Mouse (Mus musculus) kidney, postnatal 0 days (tissue): ENCODE measurements around the gene Sf1. TPM values are rescaled to one million over a fixed set of nuclear protein-coding genes. Genes with fewer than 3 reads are reported as not detected.

Source experiments
- ATAC-seq: fragments of 200-750 bp; cut with Nextera tagmentation; replicated peaks from 2 replicates; pipeline ENCODE4 v1.8.0; 2017; ENCODE audit warnings: low read depth, moderate number of reproducible peaks, moderate TSS enrichment, moderate library complexity; ENCODE audit not compliant: low FRiP score
- DNase-seq: peaks from one replicate; pipeline ENCODE4 v3.0.0-alpha.2; 2016; ENCODE audit warnings: low spot score
- H3K27ac ChIP-seq: fragments of 300-500 bp; sonication (generic); 2 replicates; pipeline ENCODE4 v1.5.1; 2014; ENCODE audit warnings: mild to moderate bottlenecking
- H3K27me3 ChIP-seq: fragments of 300-500 bp; sonication (generic); 2 replicates; pipeline ENCODE4 v1.6.1; 2014; ENCODE audit warnings: low read length, mixed read lengths; ENCODE audit not compliant: insufficient read depth
- H3K36me3 ChIP-seq: fragments of 300-500 bp; sonication (generic); 2 replicates; pipeline ENCODE4 v1.6.1; 2014; ENCODE audit warnings: low read length, mixed read lengths; ENCODE audit not compliant: insufficient read depth
- H3K4me1 ChIP-seq: fragments of 300-500 bp; sonication (generic); replicated peaks from 2 replicates; pipeline ENCODE4 v1.6.1; 2014; ENCODE audit warnings: antibody characterized with exemption, low read length, mixed read lengths; ENCODE audit not compliant: insufficient read depth
- H3K4me2 ChIP-seq: fragments of 300-500 bp; sonication (generic); 2 replicates; pipeline ENCODE4 v1.6.1; 2014; ENCODE audit warnings: mild to moderate bottlenecking, low read length, moderate library complexity, mixed read lengths
- H3K4me3 ChIP-seq: fragments of 300-500 bp; sonication (generic); replicated peaks from 2 replicates; pipeline ENCODE4 v1.5.1; 2014; ENCODE audit warnings: low read depth, low read length
- H3K9ac ChIP-seq: fragments of 300-500 bp; sonication (generic); 2 replicates; pipeline ENCODE4 v1.6.1; 2014; ENCODE audit warnings: low read depth, low read length
- H3K9me3 ChIP-seq: fragments of 300-500 bp; sonication (generic); replicated peaks from 2 replicates; pipeline ENCODE4 v1.6.1; 2016; ENCODE audit warnings: low read length, inconsistent platforms, mixed read lengths
- CTCF ChIP-seq: IDR thresholded peaks from 2 replicates; pipeline ENCODE4 v1.5.1; 2016; ENCODE audit warnings: antibody characterized with exemption, low read depth, mild to moderate bottlenecking, moderate library complexity
- WGBS: fragments of 180-500 bp; shearing (Covaris S2); extraction: QIAGEN DNeasy Blood & Tissue Kit; methylation state at CpG from one replicate; pipeline ENCODE4 v1.1.7; 2014; 5-methylcytosine and 5-hydroxymethylcytosine counted together
- polyA plus RNA-seq: library from polyadenylated mRNA; unstranded; fragments of >200 nt; fragmentation: Nextera tagmentation; extraction: Ambion mirVana; gene quantifications from 2 replicates; pipeline ENCODE4 v1.2.1, GENCODE M21; 2015

Gene Sf1
- polyA plus RNA-seq, 1 experiment from 2014 or later, result 91.1 TPM

DNA sequence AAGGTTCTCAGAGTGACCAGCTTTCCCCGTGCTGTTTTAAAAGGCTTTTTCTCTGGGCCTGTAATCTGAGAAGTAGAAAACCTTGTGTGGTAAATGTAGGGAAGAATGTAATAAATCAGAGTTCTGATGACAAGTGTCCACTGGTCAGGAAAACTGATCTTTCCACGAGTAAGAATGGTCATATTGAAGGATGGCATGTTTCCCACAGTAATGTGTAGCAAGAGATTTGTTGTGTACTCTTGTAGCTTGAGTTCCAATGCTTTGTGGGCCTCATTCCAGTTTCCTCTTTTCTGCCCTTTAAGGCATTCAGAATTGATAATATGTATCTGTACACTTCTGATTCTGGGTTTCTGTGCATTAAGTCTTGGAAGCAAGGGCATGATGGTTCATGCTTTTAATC, 1.4 kb downstream of the Sf1 start:
- Histone ChIP-seq H3K27ac (no peak overlapping the region), H3K4me3 (peak overlapping the region; percentile 81), H3K4me2 (peak overlapping the region; percentile 66), H3K4me1 (peaks cover 6% of the 10 kb centered on the region; the same call in 1 of the 2 replicates), H3K36me3 (peaks cover 39% of the 10 kb centered on the region), H3K9ac (peak overlapping the region; percentile 91), H3K27me3 (no peaks in the 10 kb centered on the region), H3K9me3 (no peaks in the 10 kb centered on the region)
- WGBS, result 0% methylated on average over 2 of the region's 2 CpGs
- DNase-seq, result no peak
- no peak for ATAC-seq
- no peak for TF ChIP-seq CTCF

DNA sequence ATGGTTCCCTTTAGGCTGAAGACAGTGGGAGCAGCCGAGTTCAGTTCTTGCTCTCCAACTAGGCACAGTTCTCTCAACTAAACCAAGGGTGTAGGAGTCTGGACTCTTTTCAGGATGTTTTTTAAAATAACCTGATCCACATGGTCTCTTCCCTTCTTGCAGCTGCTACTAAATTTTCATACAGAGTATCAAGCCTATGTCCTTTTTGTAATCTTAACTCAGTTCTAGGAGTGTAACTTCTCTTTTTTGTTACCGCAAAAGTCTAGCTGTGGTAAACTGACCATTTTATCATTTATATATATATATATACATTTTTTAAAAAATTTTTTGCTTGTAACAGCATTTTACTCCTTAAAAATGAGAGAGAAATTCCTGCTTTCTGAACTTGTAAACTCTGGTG, 6.7 kb downstream of the Sf1 start:
- WGBS, result 82% methylated on average over 2 of the region's 2 CpGs
- DNase-seq, result no peak
- Histone ChIP-seq H3K9me3 (no peaks in the 10 kb centered on the region), H3K4me3 (no peak overlapping the region), H3K9ac (no peak overlapping the region), H3K27ac (no peak overlapping the region), H3K36me3 (peaks cover 88% of the 10 kb centered on the region), H3K4me1 (peaks cover 2% of the 10 kb centered on the region; the same call in 1 of the 2 replicates), H3K27me3 (no peaks in the 10 kb centered on the region), H3K4me2 (no peak overlapping the region)
- ATAC-seq, result no peak
- TF ChIP-seq CTCF, result no peak

- no peak for TF ChIP-seq CTCF
- Histone ChIP-seq H3K9ac (no peak overlapping the region), H3K27me3 (no peaks in the 10 kb centered on the region), H3K27ac (no peak overlapping the region), H3K36me3 (peaks cover 91% of the 10 kb centered on the region), H3K4me1 (no peaks in the 10 kb centered on the region), H3K4me2 (no peak overlapping the region), H3K4me3 (no peak overlapping the region), H3K9me3 (no peaks in the 10 kb centered on the region)
- DNase-seq (no peak), ATAC-seq (no peak)
- 95% methylated on average over 3 of the region's 3 CpGs for WGBS
Observed at GRCm38 (mm10) chr19:6372433-6372832, 8.9 kb downstream of the Sf1 start.

GRCm38 (mm10) chr19:6373539-6374400, 10.3 kb downstream of the Sf1 start:
- Histone ChIP-seq H3K4me1 (no peaks in the 10 kb centered on the region), H3K9ac (no peak overlapping the region), H3K4me3 (no peak overlapping the region), H3K9me3 (no peaks in the 10 kb centered on the region), H3K36me3 (peaks cover 80% of the 10 kb centered on the region), H3K27ac (no peak overlapping the region), H3K27me3 (no peaks in the 10 kb centered on the region), H3K4me2 (no peak overlapping the region)
- ATAC-seq (peak; percentile 7; the same call in 1 of the 2 replicates), DNase-seq (peak; percentile 82)
- WGBS, result 64% methylated on average over 12 of the region's 12 CpGs
- TF ChIP-seq CTCF, result peak; percentile 81

DNA sequence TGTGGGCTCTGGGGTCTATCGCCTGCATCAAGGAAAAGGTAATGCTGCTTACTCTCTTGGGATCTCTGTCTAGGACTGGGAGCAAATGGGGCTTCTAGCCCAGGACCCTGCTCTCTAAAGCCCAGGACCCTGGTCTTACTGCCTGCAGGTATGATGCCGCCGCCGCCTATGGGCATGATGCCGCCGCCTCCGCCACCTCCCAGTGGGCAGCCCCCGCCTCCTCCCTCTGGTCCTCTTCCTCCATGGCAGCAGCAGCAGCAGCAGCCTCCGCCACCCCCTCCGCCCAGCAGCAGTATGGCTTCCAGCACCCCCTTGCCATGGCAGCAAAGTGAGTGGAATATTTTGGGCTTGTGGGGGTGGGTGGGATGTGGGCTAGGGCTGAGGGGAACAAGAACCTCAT, 11.1 kb downstream of the Sf1 start:
- Histone ChIP-seq H3K27me3 (no peaks in the 10 kb centered on the region), H3K4me2 (no peak overlapping the region), H3K4me3 (no peak overlapping the region), H3K4me1 (no peaks in the 10 kb centered on the region), H3K36me3 (peaks cover 75% of the 10 kb centered on the region), H3K27ac (no peak overlapping the region), H3K9me3 (no peaks in the 10 kb centered on the region), H3K9ac (no peak overlapping the region)
- ATAC-seq, result no peak
- no peak for TF ChIP-seq CTCF
- WGBS, result 99% methylated on average over 10 of the region's 10 CpGs
- DNase-seq, result no peak

GRCm38 (mm10) chr19:6375423-6376254, 12.1 kb downstream of the Sf1 start:
- H3K4me1 ChIP-seq, result no peaks in the 10 kb centered on the region
- ATAC-seq, result no peak; the same call in 1 of the 2 replicates
- no peak overlapping the region for H3K27ac ChIP-seq
- 91% methylated on average over 36 of the region's 42 CpGs for WGBS
- no peak for DNase-seq
- H3K4me2 ChIP-seq, result no peak overlapping the region
- no peak overlapping the region for H3K9ac ChIP-seq
- H3K36me3 ChIP-seq, result peaks cover 67% of the 10 kb centered on the region
- H3K27me3 ChIP-seq, result no peaks in the 10 kb centered on the region
- H3K4me3 ChIP-seq, result no peak overlapping the region
- H3K9me3 ChIP-seq, result no peaks in the 10 kb centered on the region
- TF ChIP-seq CTCF, result no peak
